In the genomic region with DNA sequence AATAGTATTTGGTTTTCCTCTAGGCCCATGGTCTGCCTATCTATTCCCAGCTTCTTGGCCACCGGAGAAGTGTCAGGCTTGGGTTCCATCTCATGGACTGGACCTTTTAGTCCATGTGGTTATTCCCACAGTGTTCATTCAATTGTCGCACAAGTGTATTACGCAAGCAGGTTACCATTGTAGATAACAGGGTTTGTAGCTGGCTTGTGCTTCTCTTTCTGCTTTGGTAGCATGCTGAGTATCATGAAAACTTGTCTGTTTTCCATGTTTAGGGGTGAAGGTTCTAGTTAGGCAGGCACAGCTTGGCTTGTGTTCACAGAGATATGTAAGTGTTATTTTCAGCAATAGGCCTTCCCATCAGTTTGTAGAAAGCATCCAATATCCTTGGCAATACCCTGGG, we compare ENCODE assay signal across 16 mouse cellular contexts.
"Had no signal": no experiment of that assay in that cellular context is flagged by ENCODE, and none has a peak within 500 bp of the region (broad histone marks: within the 10 kb centered on the region; RNA-seq: fewer than 3 reads in every experiment).

No protein-coding gene starts in this region.

- DNase-seq: retina, postnatal 1 day; right cerebral cortex, adult 18-20 months; right cerebral cortex, postnatal 14 days; right cerebral cortex, postnatal 25 days; right cerebral cortex, postnatal 4 days; spleen, adult 18-20 months; thymus, adult 18-20 months; thymus, adult 2 months; thymus, postnatal 14 days; thymus, postnatal 25 days; thymus, postnatal 36 days; thymus, postnatal 4 days had no signal

- H3K27ac ChIP-seq: neural tube, embryonic 13.5 days; neural tube, embryonic 15.5 days; stomach, embryonic 15.5 days; stomach, postnatal 0 days had no signal

- H3K27me3 ChIP-seq: neural tube, embryonic 13.5 days; neural tube, embryonic 15.5 days; stomach, embryonic 15.5 days had no signal

- H3K4me3 ChIP-seq: neural tube, embryonic 13.5 days; neural tube, embryonic 15.5 days; stomach, embryonic 15.5 days had no signal

- H3K9ac ChIP-seq: neural tube, embryonic 13.5 days; neural tube, embryonic 15.5 days; stomach, embryonic 15.5 days had no signal

- H3K4me1 ChIP-seq: neural tube, embryonic 15.5 days; stomach, embryonic 15.5 days had no signal
